Mouse (Mus musculus): ENCODE results near the gene Tmem159. TPM values are rescaled to one million over a fixed set of nuclear protein-coding genes. Genes with fewer than 3 reads are reported as not detected.
A peak's percentile ranks its signal among the peaks of the same experiment; 100 is the strongest.

The Tmem159 gene
- polyA plus RNA-seq, 1 experiment from 2014 or later: 27.8 TPM

DNA sequence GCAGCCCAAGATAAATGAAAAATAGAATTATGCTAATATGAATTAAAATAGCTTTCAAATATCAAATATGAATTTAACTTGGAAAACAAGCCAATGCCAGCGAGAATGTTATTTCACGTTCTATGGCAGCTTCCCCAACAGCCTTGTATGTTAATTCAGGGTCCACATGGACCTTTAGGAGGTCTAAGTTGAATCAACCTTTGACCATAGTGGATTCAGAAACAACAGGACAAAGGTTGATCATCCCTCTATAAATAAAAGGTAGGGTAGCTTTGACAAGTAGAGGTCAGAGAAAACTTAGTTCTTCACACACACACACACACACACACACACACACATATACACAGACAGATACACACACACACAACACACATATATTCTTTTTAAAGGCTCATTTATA lies 48.7 kb downstream of the Tmem159 start:
- H3K4me1 ChIP-seq: peaks cover 13% of the 10 kb centered on the region
- no peak for DNase-seq (ENCODE audit: low spot score)
- 0 out of 2 replicates have a peak, but pooled peaks cover 4% of the 10 kb centered on the region for H3K27me3 ChIP-seq (replicated peaks; ENCODE audit: low read depth, poor library complexity, severe bottlenecking)
- H3K9me3 ChIP-seq: no peaks in the 10 kb centered on the region
- H3K27ac ChIP-seq (replicated peaks): no peak overlapping the region
- H3K4me3 ChIP-seq: no peak overlapping the region
- WGBS: 83% methylated on average over 2 of the region's 2 CpGs
- H3K36me3 ChIP-seq (replicated peaks): no peaks in the 10 kb centered on the region

DNA sequence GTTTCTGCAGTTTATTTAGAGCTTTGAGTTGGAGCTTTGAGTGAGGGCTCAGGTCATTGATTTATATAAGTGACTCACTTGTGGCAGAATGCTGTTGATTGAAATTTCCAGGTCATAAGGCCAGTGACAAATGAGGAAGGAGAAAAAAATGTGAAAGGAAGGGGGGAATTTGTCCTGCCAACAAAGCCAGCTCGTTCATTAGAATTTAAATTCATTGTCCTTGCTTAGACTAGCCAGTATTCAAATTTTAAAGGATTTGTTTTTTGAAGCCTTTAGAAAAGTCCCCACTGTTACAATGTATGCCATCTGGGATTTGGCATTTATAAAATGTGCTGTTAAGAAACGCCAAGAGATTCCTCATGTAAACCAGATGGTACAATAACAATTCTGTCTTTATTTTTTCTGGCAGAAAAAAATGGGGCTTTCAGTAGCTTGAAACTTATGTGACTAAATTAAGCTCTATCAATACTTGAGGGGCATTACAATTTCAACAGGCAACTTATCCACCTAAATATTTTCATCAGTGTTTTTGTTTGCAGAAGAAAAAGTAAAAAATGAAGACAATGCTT lies 54.8 kb downstream of the Tmem159 start:
- Histone ChIP-seq H3K36me3 (replicated peaks) (no peaks in the 10 kb centered on the region), H3K4me1 (peaks cover 36% of the 10 kb centered on the region), H3K27me3 (replicated peaks; ENCODE audit: low read depth, poor library complexity, severe bottlenecking) (0 out of 2 replicates have a peak, but pooled peaks cover 4% of the 10 kb centered on the region), H3K27ac (replicated peaks) (peak overlapping the region; percentile 65), H3K4me3 (no peak overlapping the region), H3K9me3 (no peaks in the 10 kb centered on the region)
- 21% methylated on average over 2 of the region's 2 CpGs for WGBS
- DNase-seq (ENCODE audit: low spot score): no peak

- Histone ChIP-seq H3K4me3 (no peak overlapping the region), H3K27me3 (replicated peaks; ENCODE audit: low read depth, poor library complexity, severe bottlenecking) (0 out of 2 replicates have a peak, but pooled peaks cover 4% of the 10 kb centered on the region), H3K36me3 (replicated peaks) (no peaks in the 10 kb centered on the region), H3K27ac (replicated peaks) (peak overlapping the region; percentile 65), H3K9me3 (no peaks in the 10 kb centered on the region), H3K4me1 (peaks cover 36% of the 10 kb centered on the region)
- WGBS: 28% methylated on average over 5 of the region's 5 CpGs
- DNase-seq (ENCODE audit: low spot score): no peak
These were observed 55.5 kb downstream of the Tmem159 start for GRCm38 (mm10) chr7:120157575-120158061.

DNA sequence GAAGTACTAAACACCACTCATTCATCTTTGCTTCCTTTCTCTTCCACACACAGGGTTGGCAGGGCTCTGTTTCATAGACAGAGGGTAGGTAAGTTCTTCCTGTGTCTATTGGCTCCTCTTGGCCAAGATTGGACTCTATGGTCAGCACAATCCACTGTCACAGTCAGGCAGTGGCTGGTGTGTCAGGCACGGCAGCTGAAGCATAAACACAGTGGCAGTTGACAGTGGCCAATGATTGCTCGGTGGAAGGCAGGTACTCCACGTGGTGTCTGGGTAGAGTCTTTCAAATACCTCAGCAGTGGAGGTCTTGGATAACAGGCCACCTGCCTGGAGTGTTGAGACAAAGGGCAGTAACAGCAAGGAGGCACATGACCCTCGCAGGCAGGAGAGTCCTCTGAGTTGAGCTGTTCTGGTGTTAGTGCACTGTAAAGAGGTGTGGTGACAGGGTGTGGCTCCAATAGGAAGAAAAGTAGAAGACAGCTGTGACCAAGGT lies 56.0 kb downstream of the Tmem159 start:
- 21% methylated on average over 4 of the region's 4 CpGs for WGBS
- DNase-seq (ENCODE audit: low spot score): peak; percentile 34
- H3K27ac ChIP-seq (replicated peaks): peak overlapping the region; percentile 77
- H3K36me3 ChIP-seq (replicated peaks): no peaks in the 10 kb centered on the region
- no peak overlapping the region for H3K4me3 ChIP-seq
- H3K4me1 ChIP-seq: peaks cover 36% of the 10 kb centered on the region
- H3K9me3 ChIP-seq: no peaks in the 10 kb centered on the region
- 0 out of 2 replicates have a peak, but pooled peaks cover 4% of the 10 kb centered on the region for H3K27me3 ChIP-seq (replicated peaks; ENCODE audit: low read depth, poor library complexity, severe bottlenecking)

DNA sequence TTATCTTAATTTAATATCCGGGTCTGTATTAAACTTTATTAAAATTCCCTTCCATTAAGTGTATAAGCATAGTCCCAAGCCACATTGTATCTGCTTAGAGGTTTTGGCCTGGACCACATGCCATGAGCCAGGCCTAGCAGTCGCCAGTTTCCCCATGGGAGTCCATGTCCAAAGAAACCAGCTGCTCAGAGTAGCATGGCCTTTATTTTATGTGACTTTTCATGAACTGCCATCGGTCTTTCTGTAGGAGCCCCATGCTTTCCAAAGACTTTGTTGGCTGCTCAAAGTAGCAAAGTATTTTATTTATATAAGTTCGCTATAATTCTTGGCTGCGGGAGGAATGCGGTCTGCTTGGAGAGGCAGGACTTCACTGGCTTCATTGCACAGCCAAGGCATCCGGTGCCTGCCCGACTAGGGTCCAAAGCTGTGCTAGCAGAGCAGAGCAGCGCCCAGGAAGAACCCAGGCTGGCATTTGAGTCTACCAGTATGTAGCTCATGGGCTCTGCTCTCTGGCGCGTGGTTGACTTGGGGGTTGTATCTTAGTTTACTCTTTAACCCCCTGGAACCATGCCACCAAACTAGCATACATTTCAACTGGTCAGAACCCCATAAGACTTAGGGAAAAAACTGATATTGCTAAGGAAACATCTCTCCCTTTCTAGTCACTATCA lies 61.6 kb downstream of the Tmem159 start:
- Histone ChIP-seq H3K4me1 (peaks cover 7% of the 10 kb centered on the region), H3K27ac (replicated peaks) (no peak overlapping the region), H3K4me3 (no peak overlapping the region), H3K36me3 (replicated peaks) (no peaks in the 10 kb centered on the region), H3K27me3 (replicated peaks; ENCODE audit: low read depth, poor library complexity, severe bottlenecking) (no peaks in the 10 kb centered on the region), H3K9me3 (no peaks in the 10 kb centered on the region)
- DNase-seq (ENCODE audit: low spot score): no peak
- WGBS: 86% methylated on average over 11 of the region's 11 CpGs

Other genes starting within 250 kb of the Tmem159 start
- 8.0 and 8.6 TPM in 2 replicates for gene Lyrm1, start 206.5 kb upstream of the Tmem159 start, polyA plus RNA-seq (2016; fragmentation: Nextera tagmentation; extraction: Ambion mirVana)
- 12.3 and 14.1 TPM in 2 replicates for gene Dcun1d3, start 206.1 kb upstream of the Tmem159 start, polyA plus RNA-seq (2016; fragmentation: Nextera tagmentation; extraction: Ambion mirVana)
- not detected in 2 replicates for gene Dnah3, start 7.1 kb upstream of the Tmem159 start, polyA plus RNA-seq (2016; fragmentation: Nextera tagmentation; extraction: Ambion mirVana)
- gene Zp2, start 42.9 kb downstream of the Tmem159 start, polyA plus RNA-seq (2016; fragmentation: Nextera tagmentation; extraction: Ambion mirVana): 0.06 and 0.16 TPM in 2 replicates
- gene Anks4b, start 71.5 kb downstream of the Tmem159 start, polyA plus RNA-seq (2016; fragmentation: Nextera tagmentation; extraction: Ambion mirVana): 0.11 TPM in 1 of 2 replicates, not detected in the other
- 149 and 175 TPM in 2 replicates for gene Crym, start 99.8 kb downstream of the Tmem159 start, polyA plus RNA-seq (2016; fragmentation: Nextera tagmentation; extraction: Ambion mirVana)
- gene Abca14, start 101.6 kb downstream of the Tmem159 start, polyA plus RNA-seq (2016; fragmentation: Nextera tagmentation; extraction: Ambion mirVana): not detected in 2 replicates
- gene Abca15, start 226.3 kb downstream of the Tmem159 start, polyA plus RNA-seq (2016; fragmentation: Nextera tagmentation; extraction: Ambion mirVana): not detected in 2 replicates